Mouse (Mus musculus): ENCODE data around the gene Gpx3.

Gene Gpx3

GRCm38 (mm10) chr11:54912503-54913316 lies 10.5 kb downstream of the Gpx3 start:
- no peak for DNase-seq (ENCODE audit: low spot score in 2 of 2)

GRCm38 (mm10) chr11:54913841-54914240 lies 11.6 kb downstream of the Gpx3 start:
- no peak for DNase-seq (ENCODE audit: low spot score in 2 of 2)

GRCm38 (mm10) chr11:54917461-54917860 lies 15.2 kb downstream of the Gpx3 start:
- DNase-seq (ENCODE audit: low spot score in 2 of 2) = no peak

- DNase-seq (ENCODE audit: low spot score in 2 of 2) = no peak
Measured at GRCm38 (mm10) chr11:54918273-54918672, 16.0 kb downstream of the Gpx3 start.

DNA sequence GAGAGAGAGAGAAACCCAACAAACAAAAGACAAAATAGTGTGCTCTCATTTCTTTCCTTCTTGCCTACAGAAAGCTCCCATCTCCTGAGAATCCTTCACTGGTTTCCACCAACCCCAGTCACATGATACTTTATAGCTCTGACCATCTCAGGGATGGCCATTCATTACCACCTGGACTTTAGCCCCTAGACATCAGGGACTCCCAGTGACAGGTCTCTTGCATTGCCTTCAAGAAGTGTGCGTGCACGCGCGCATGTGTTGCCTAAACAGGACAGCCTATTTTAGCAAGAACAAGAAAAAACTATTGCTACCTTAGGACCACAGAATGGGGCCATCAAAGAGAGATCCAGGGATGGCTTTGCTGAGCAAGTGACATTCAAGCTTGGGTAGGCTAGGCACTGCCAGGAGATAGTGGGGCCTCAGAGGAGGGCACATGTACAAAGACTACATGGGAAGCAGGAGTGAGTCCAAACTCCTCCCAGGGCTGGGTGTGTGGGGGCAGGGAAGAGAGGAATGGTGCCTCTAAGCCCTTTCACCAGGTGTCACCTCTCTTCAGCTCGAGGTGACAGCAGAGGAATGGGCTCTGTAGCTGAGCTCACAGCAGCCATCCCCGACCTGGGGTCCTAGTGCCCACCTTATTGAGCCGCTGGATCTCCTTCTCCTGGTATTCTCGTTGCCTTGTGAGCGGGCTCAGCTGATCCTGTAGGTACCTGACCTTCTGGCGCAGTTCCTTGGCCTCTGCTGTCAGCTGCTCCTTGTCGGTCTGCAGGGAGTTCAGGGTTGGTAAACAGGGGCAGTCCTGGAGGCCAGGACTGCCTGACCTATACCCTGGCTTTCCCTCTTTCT lies 18.1 kb downstream of the Gpx3 start:
- no peak for DNase-seq (ENCODE audit: low spot score in 2 of 2)

DNA sequence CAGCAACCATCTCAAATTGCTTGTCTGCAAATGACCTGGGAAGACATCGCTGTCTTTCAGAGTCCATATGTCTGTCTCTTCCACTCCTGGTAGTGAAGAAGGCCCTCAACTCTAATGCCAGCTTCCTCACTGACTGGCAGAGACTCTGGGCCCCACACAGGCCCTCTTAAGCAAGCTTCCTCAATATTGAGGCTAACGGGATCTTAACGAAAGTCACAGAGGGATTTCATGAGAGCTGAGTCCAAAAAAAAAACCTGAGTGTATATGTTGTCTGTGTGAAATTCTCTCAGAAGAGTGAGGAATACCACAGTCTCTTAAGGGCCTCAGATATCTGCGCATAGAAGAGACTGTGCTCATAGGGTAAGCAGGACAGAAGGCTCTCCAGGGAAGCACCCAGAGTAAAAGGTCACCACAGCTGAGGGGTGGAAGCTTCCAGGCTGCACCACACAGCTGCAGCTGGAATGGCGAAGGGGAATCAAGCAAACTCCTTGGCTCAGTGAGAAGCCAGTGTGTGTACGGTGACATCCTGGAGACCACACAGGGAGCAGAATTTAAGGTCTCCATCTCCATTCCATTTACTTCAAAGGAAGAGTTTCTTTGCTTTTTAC lies 18.8 kb downstream of the Gpx3 start:
- no peak for DNase-seq (ENCODE audit: low spot score in 2 of 2)

DNA sequence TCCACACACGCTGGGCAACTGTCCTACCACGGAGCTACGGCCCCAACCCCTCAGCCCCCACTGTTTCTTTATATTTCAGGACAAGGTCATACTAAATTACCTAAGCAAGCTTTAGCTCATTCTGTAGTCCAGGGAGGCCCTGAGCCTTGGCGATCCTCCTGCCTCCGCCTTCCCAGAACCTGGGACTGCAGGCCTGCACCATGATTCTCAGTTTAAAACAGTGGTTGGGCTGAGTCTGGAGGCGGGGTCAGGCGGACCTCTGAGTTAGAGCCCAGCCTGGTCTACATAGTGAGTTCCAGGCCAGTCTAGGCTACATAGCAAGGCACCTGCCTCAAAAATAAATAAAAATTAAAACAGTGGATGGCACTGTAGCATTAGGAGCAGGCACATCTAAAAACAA lies 19.5 kb downstream of the Gpx3 start:
- DNase-seq (ENCODE audit: low spot score in 2 of 2) = no peak

DNA sequence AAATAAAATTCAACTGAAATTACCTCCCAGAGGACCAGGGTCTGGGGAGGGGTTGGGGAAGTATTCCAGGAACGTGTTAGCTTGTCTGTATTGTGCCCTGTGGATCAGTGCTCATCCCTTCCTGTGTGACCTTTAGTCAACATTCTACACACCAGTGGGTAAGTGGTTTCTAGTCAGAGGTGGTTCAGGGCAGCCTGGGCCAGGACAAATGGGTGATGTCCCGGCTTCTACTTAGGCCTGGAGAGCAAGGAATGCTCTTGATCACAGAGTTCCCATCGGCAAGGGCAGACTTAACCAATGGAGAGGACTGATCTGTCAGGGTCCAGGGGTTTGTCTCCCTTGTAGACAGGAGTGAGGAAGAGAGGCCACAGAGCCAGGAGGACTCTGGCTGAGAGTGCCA lies 20.2 kb downstream of the Gpx3 start:
- no peak for DNase-seq (ENCODE audit: low spot score in 2 of 2)

DNA sequence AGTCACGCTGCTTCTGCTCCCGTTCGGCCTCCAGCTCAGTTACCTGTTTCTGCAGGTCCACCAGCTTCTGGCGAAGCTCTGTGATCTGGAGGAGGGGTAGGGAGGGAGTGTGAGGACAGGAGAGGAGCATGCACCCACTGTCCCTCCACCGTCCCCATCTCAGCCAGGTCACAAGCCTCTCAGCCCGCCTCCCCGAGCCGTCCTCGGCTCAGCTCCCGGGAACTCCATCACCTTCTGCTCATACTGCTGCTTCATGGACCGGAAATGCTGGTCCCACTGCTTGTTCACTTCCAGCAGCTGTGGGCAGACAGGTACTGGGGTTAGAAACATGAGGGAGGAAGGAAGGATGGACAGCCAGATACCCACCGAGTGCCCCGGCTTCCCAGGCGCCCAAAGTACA lies 21.9 kb downstream of the Gpx3 start:
- DNase-seq (ENCODE audit: low spot score in 2 of 2) = no peak

DNA sequence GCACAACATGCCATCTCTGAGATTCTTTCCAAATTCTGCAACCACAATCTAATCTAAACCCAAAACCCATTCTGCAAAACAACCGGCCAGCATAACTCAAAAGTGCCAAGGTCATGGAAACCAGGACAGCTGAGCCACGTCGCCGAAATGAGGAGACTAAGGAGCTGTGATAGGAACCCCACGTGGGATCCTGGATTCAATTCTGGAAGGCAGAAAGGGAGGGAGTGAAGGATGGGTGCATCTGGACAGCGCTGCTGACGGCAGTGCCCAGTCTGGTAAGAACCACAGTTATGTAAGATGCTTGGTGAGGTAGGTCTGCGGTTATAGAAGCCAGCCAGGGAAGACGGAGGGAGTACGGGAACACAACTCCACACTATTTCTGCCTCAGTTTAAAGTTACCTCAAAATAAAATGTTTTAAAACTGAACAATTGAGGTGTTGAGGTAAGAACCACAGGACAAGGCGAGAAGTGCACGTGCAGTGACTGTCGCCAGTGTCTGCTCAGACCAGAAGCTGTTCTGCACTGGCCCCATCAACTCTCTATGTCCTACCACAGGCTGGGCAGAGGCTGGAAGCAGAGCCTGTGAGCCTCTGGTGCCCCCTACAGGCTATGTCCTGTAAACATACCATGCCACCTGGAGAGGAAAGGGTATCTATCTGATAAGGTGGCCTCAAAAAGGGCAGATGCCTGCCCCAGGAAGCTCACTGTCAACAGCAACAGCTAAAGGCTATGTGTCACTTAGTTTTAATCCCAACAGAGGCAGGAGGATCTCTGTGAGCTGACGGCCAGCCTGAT lies 25.3 kb downstream of the Gpx3 start:
- DNase-seq (ENCODE audit: low spot score in 2 of 2) = peak in 1 of 2 experiments; percentile 33

DNA sequence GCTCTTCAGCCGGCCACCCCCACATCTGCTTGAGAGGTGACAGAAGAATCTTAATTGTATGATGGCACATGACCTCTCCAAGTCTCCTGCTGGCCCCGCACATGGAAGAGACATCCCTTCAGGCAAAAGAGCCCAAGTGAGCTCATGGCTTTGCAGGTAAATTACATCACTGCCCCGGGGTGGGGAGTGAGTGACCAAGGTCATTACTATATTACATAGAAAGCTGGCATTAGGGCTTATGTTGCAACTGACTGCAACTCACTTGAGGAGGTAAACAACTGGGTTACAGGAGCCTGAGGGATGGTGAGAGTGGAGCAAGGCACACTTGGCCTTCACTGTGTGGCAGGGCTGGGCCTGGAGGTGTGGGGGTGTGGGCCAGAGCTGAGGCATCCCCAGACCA lies 26.0 kb downstream of the Gpx3 start:
- no peak for DNase-seq (ENCODE audit: low spot score in 2 of 2)

GRCm38 (mm10) chr11:54928886-54929285 lies 26.6 kb downstream of the Gpx3 start:
- no peak for DNase-seq (ENCODE audit: low spot score in 2 of 2)

GRCm38 (mm10) chr11:54929290-54929689 lies 27.0 kb downstream of the Gpx3 start:
- DNase-seq (ENCODE audit: low spot score in 2 of 2) = no peak

- DNase-seq (ENCODE audit: low spot score in 2 of 2) = no peak
Measured at GRCm38 (mm10) chr11:54929744-54930143, 27.5 kb downstream of the Gpx3 start.

DNA sequence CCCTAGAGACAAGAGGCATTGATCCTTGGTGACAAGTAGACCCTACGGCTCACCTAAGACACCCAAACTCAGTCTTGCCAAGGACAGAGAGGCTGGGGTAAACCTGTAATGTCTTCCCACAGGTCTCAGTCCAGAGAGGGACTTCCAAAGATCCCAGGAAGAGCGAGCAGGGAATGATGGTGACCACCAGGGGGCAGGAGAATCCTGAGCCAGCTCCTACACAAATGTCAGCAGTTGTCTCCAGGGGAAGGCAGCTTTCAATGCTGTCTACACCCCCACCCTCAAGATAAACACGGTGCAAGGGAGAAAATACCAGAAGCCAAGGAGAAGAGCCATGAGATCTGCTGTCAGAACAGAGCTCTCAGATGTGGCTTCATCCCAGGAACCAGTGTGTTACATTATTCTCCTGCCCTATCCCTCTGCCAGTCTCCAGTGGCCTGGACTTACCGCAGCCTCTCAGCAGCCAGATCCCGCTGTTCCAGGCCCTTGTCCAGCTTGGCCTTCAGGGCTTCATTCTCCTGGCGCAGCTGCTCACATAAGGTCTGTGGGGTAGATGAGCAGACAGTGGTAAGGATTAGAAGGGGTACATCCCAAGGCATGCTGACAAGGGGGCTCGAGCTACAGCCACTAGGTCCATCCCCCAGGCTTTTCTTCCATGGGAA lies 28.2 kb downstream of the Gpx3 start:
- no peak for DNase-seq (ENCODE audit: low spot score in 2 of 2)

- DNase-seq (ENCODE audit: low spot score in 2 of 2) = peak in 1 of 2 experiments; percentile 49
Measured at GRCm38 (mm10) chr11:54931405-54932093, 29.3 kb downstream of the Gpx3 start.

DNA sequence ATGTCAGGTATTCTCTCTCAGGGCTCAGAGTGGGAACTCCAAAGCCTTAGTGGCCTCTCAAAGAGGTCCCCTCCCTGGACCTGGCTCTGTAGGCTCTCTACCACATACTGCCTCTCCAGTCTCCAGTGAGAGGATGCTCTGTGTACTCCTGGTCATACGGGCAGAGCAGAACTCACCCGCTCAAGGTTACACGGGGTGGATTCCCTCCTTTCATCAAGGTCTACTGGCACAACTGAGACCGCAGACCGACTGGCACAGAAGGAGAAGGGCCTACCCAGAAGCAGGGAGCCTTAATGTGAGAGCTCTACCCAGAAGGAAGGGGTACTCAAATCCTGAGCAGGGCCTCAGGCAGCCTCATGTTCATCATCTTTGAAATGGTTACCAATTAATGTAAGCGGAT lies 30.3 kb downstream of the Gpx3 start:
- DNase-seq (ENCODE audit: low spot score in 2 of 2) = no peak

DNA sequence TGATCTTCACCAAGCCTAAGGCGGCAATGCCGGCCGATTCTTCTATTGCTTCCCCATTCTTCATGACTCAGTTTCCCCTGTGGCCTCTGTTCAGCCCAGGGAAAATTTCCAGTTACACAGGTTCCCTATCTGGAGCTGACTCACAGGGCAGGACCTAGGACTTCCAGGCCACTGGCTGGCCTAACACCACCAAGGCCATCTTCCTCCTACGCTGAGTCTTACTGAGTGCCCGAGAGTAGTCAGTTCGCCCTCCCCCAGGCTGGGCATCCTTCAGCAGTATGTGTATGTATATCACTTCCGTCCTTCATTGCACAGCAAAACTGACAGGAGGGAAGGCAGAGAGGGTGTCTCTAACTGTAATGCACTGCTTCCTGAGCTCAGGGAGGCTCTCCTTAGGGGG lies 31.9 kb downstream of the Gpx3 start:
- no peak for DNase-seq (ENCODE audit: low spot score in 2 of 2)

DNA sequence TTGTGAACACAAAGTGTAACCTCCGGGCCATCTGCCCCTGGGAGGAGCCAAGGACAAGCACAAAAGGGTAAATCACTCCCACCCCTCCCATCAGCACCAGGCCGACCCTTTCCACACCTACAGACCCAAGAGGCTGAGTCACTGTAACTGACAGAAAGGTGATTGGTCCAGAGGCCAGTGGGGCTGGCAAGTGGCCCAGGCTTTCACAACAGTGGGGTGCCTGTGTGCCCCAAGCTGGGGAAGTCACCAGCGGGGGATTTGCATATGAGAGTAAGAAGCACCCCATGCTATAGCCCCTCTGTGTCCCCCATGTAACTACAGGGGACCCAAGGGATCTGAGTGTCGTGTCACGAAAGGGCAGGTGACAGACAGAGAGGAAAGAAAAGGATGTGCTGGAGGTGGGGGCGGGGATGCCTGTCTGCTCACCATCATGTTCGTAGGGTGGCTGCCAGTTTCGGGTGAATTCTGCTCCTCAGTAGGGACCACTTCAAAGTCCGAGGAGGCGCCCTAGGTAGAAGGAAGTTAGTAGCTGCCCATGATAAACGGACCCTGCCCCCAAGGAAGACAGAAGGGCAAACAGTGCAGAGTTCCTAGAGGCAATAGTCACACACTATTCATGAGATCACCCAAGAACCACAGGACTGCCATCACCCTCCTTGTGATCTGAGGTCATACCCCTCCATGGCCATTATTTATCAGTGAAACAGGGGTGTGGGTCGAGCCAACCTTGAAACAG lies 34.0 kb downstream of the Gpx3 start:
- peak; percentile 37 to 39 for DNase-seq (ENCODE audit: low spot score in 2 of 2)

DNA sequence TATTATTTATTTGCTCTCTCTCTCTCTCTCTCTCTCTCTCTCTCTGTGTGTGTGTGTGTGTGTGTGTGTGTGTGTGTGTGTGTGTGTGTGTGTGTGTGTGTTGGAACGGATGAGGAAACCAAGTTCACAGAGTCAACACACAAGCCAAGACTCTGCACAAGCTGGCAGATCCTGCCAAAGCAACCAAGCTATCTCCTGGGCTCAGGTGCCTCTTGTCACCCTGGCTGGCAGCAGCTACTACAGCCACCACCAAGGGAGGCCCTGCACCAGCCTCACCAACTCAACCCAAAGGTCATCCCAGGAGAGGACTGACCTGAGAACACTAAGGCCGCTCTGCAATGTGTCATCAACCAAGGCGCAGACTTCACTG lies 34.5 kb downstream of the Gpx3 start:
- no peak for DNase-seq (ENCODE audit: low spot score in 2 of 2)
